Mouse (Mus musculus) hindbrain, embryonic 11.5 days (tissue): ENCODE measurements around the gene Rab3c. TPM values are rescaled to one million over a fixed set of nuclear protein-coding genes. Genes with fewer than 3 reads are reported as not detected.
A peak's percentile ranks its signal among the peaks of the same experiment; 100 is the strongest.

Experiments used
- ATAC-seq: fragments of 200-750 bp; cut with Nextera tagmentation; 2 replicates; pipeline ENCODE4 v1.8.0; 2017; ENCODE audit warnings: mild to moderate bottlenecking, moderate TSS enrichment, moderate library complexity; ENCODE audit not compliant: low FRiP score
- DNase-seq: peaks from one replicate; pipeline ENCODE4 v3.0.0-alpha.2; 2015; ENCODE audit warnings: low spot score
- H3K27ac ChIP-seq: fragments of 300-500 bp; sonication (generic); 2 replicates; pipeline ENCODE4 v1.5.1; 2014; ENCODE audit warnings: mild to moderate bottlenecking, low read depth, low read length
- H3K27me3 ChIP-seq: fragments of 300-500 bp; sonication (generic); 2 replicates; pipeline ENCODE4 v1.6.1; 2014; ENCODE audit warnings: mild to moderate bottlenecking, low read length, moderate library complexity, mixed read lengths; ENCODE audit not compliant: control insufficient read depth, insufficient read depth
- H3K36me3 ChIP-seq: fragments of 300-500 bp; sonication (generic); 2 replicates; pipeline ENCODE4 v1.6.1; 2014; ENCODE audit warnings: mild to moderate bottlenecking, low read length, moderate library complexity, mixed read lengths; ENCODE audit not compliant: control insufficient read depth, insufficient read depth
- H3K4me1 ChIP-seq: fragments of 300-500 bp; sonication (generic); replicated peaks from 2 replicates; pipeline ENCODE4 v1.6.1; 2014; ENCODE audit warnings: low read length, mixed read lengths; ENCODE audit not compliant: control insufficient read depth, insufficient read depth
- H3K4me2 ChIP-seq: fragments of 300-500 bp; sonication (generic); replicated peaks from 2 replicates; pipeline ENCODE4 v1.6.1; 2014; ENCODE audit warnings: mild to moderate bottlenecking, low read depth, low read length
- H3K4me3 ChIP-seq: fragments of 300-500 bp; sonication (generic); 2 replicates; pipeline ENCODE4 v1.5.1; 2014; ENCODE audit warnings: low read depth, low read length
- H3K9ac ChIP-seq: fragments of 300-500 bp; sonication (generic); 2 replicates; pipeline ENCODE4 v1.6.1; 2014; ENCODE audit warnings: low read depth, low read length
- H3K9me3 ChIP-seq: fragments of 300-500 bp; sonication (generic); 2 replicates; pipeline ENCODE4 v1.6.1; 2016; ENCODE audit warnings: low read length; ENCODE audit not compliant: control insufficient read depth
- WGBS: fragments of 180-500 bp; shearing (Covaris S2); extraction: QIAGEN DNeasy Blood & Tissue Kit; methylation state at CpG from one replicate; pipeline ENCODE4 v1.1.7; 2014; 5-methylcytosine and 5-hydroxymethylcytosine counted together
- polyA plus RNA-seq: library from polyadenylated mRNA; unstranded; fragments of >200 nt; fragmentation: Nextera tagmentation; extraction: Ambion mirVana; gene quantifications from 2 replicates; pipeline ENCODE4 v1.2.1, GENCODE M21; 2014

Rab3c gene
- polyA plus RNA-seq, 1 experiment from 2014 or later: 60.1 TPM

- no peak for DNase-seq
- no peak for ATAC-seq
- H3K36me3 ChIP-seq: no peaks in the 10 kb centered on the region
- H3K9me3 ChIP-seq: no peaks in the 10 kb centered on the region
- no peak overlapping the region for H3K9ac ChIP-seq
- H3K27me3 ChIP-seq: no peaks in the 10 kb centered on the region
- no peaks in the 10 kb centered on the region for H3K4me1 ChIP-seq
- H3K4me2 ChIP-seq: no peak overlapping the region
- no peak overlapping the region for H3K27ac ChIP-seq
- H3K4me3 ChIP-seq: no peak overlapping the region
Observed at GRCm38 (mm10) chr13:110277709-110278108, 3.1 kb downstream of the Rab3c start.

DNA sequence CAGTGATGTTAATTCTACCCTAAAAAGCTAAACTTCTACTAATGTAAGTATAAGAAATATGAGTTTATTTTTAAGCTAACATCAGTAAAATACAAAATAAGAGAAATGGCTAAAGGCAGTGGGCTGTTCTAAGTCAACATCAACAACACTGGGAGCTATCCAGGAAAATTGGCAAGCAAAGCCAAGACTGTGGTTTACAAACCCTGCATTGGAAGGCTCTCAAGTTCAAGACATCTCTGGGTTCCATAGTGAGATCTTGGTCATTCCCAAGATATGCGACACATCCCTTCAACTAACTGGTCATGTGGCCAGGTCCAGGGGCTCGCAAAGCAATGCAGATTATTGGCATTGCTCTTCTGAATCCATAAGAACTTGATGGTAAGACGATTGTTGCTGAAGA lies 5.3 kb downstream of the Rab3c start:
- H3K9ac ChIP-seq: no peak overlapping the region
- no peaks in the 10 kb centered on the region for H3K4me1 ChIP-seq
- H3K36me3 ChIP-seq: no peaks in the 10 kb centered on the region
- no peak overlapping the region for H3K4me3 ChIP-seq
- ATAC-seq: no peak
- H3K9me3 ChIP-seq: no peaks in the 10 kb centered on the region
- no peak overlapping the region for H3K4me2 ChIP-seq
- WGBS: 83% methylated on average over 3 of the region's 3 CpGs
- H3K27ac ChIP-seq: no peak overlapping the region
- no peaks in the 10 kb centered on the region for H3K27me3 ChIP-seq
- DNase-seq: no peak

GRCm38 (mm10) chr13:110260649-110261048 lies 20.1 kb downstream of the Rab3c start:
- WGBS: 52% methylated on average over 1 of the region's 1 CpGs
- no peak overlapping the region for H3K4me2 ChIP-seq

DNA sequence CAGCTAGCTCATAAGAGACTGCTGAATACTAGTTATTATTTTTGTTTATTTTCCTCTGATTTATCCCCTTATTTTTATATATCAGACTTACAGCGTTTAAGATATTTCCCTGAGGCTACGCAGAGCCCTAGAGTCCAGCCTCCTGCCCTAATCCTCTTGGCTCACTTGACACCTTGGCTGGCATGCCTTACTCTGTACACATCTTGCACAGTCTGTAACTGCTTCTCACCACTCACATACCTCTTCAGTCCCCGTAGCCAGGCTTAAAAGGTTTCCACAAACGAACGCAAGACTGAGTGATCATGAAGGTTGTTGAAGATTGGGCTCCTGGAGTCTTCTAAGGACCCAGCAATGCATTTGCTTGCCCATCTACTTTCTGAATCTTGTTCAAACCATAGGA lies 29.3 kb downstream of the Rab3c start:
- no peak overlapping the region for H3K27ac ChIP-seq
- no peaks in the 10 kb centered on the region for H3K4me1 ChIP-seq
- no peaks in the 10 kb centered on the region for H3K27me3 ChIP-seq
- H3K4me2 ChIP-seq: no peak overlapping the region
- no peak overlapping the region for H3K4me3 ChIP-seq
- H3K36me3 ChIP-seq: no peaks in the 10 kb centered on the region
- ATAC-seq (no peak), DNase-seq (no peak)
- H3K9ac ChIP-seq: no peak overlapping the region
- 89% methylated on average over 5 of the region's 5 CpGs for WGBS
- no peaks in the 10 kb centered on the region for H3K9me3 ChIP-seq

More at GRCm38 (mm10) chr13:110260649-110261048, 20.1 kb downstream of the Rab3c start:
- Histone ChIP-seq H3K27ac (no peak overlapping the region), H3K9ac (no peak overlapping the region), H3K27me3 (no peaks in the 10 kb centered on the region), H3K36me3 (no peaks in the 10 kb centered on the region), H3K9me3 (no peaks in the 10 kb centered on the region), H3K4me1 (no peaks in the 10 kb centered on the region), H3K4me3 (no peak overlapping the region)
- no peak for ATAC-seq
- peak; percentile 38 for DNase-seq

DNA sequence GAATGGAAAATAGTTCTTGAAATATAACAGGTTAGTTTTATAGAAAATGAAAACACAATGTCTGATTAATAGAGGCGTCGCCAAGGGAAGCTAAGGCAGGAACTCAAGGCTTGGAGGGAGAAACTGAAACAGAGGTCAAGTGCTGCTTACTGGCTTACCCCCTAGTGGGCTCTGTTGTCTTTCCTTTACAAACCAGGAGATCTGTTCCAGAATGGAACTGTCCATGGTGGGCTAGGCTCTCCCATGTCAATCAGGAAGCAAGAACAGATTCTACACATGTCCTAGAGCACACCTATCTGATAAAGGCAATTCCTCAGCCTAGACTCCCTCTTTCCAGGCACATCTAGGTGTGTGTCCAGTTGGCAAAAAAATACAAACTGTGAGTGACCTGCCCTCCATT lies 32.3 kb downstream of the Rab3c start:
- DNase-seq: no peak
- Histone ChIP-seq H3K4me2 (no peak overlapping the region), H3K36me3 (no peaks in the 10 kb centered on the region), H3K9me3 (no peaks in the 10 kb centered on the region), H3K27me3 (no peaks in the 10 kb centered on the region), H3K4me3 (no peak overlapping the region), H3K27ac (no peak overlapping the region), H3K9ac (no peak overlapping the region), H3K4me1 (no peaks in the 10 kb centered on the region)
- WGBS: 89% methylated on average over 2 of the region's 2 CpGs
- no peak for ATAC-seq

- peaks cover 4% of the 10 kb centered on the region; the same call in 1 of the 2 replicates for H3K4me1 ChIP-seq
- ATAC-seq: peak; percentile 70
- peak; percentile 23 for DNase-seq
- no peaks in the 10 kb centered on the region for H3K27me3 ChIP-seq
- H3K36me3 ChIP-seq: no peaks in the 10 kb centered on the region
- H3K27ac ChIP-seq: no peak overlapping the region
- H3K9ac ChIP-seq: no peak overlapping the region
- H3K4me3 ChIP-seq: no peak overlapping the region
- 49% methylated on average over 3 of the region's 3 CpGs for WGBS
- no peak overlapping the region for H3K4me2 ChIP-seq
- no peaks in the 10 kb centered on the region for H3K9me3 ChIP-seq
Observed at GRCm38 (mm10) chr13:110238970-110239369, 41.8 kb downstream of the Rab3c start.

- no peak overlapping the region for H3K4me3 ChIP-seq
- WGBS: 28% methylated on average over 10 of the region's 10 CpGs
- H3K4me2 ChIP-seq: no peak overlapping the region; the same call in 1 of the 2 replicates
- no peak overlapping the region for H3K9ac ChIP-seq
- H3K27me3 ChIP-seq: no peaks in the 10 kb centered on the region
- peaks cover 4% of the 10 kb centered on the region; the same call in 1 of the 2 replicates for H3K4me1 ChIP-seq
- peak overlapping the region; percentile 63; the same call in 1 of the 2 replicates for H3K27ac ChIP-seq
- peak; percentile 7 for DNase-seq
- ATAC-seq: peak; percentile 38; the same call in 1 of the 2 replicates
- no peaks in the 10 kb centered on the region for H3K36me3 ChIP-seq
- no peaks in the 10 kb centered on the region for H3K9me3 ChIP-seq
Observed at GRCm38 (mm10) chr13:110237209-110237935, 43.4 kb downstream of the Rab3c start.

GRCm38 (mm10) chr13:110233364-110233763 lies 47.4 kb downstream of the Rab3c start:
- no peak overlapping the region for H3K4me2 ChIP-seq
- no peak overlapping the region for H3K9ac ChIP-seq
- no peak overlapping the region for H3K4me3 ChIP-seq
- H3K27me3 ChIP-seq: no peaks in the 10 kb centered on the region
- no peak for DNase-seq
- H3K9me3 ChIP-seq: no peaks in the 10 kb centered on the region
- H3K36me3 ChIP-seq: no peaks in the 10 kb centered on the region
- ATAC-seq: no peak
- H3K4me1 ChIP-seq: peaks cover 4% of the 10 kb centered on the region; the same call in 1 of the 2 replicates
- WGBS: 86% methylated on average over 5 of the region's 5 CpGs
- no peak overlapping the region for H3K27ac ChIP-seq

GRCm38 (mm10) chr13:110231086-110231688 lies 49.6 kb downstream of the Rab3c start:
- Histone ChIP-seq H3K27ac (no peak overlapping the region), H3K4me2 (no peak overlapping the region), H3K4me1 (no peaks in the 10 kb centered on the region), H3K36me3 (no peaks in the 10 kb centered on the region), H3K9me3 (no peaks in the 10 kb centered on the region), H3K27me3 (no peaks in the 10 kb centered on the region), H3K9ac (no peak overlapping the region), H3K4me3 (no peak overlapping the region)
- ATAC-seq (no peak), DNase-seq (no peak)
- whole genome bisulfite sequencing: 82% methylated on average over 5 of the region's 5 CpGs
